Mouse (Mus musculus) cerebellum, adult 2 months (tissue): Measurements from ENCODE around the gene Hibadh. TPM values are rescaled to one million over a fixed set of nuclear protein-coding genes. Genes with fewer than 3 reads are reported as not detected.

Experiments
- DNase-seq, 2 experiments: peaks; one replicate each; pipeline ENCODE4 v3.0.0; 2021
- H3K27ac ChIP-seq: fragments of 200-500 bp; 2 replicates; pipeline ENCODE4 v1.5.1; 2012; ENCODE audit warnings: low read length, control low read depth, inconsistent platforms; ENCODE audit not compliant: insufficient read depth
- H3K27me3 ChIP-seq: fragments of 200-500 bp; 2 replicates; pipeline ENCODE4 v1.6.1; 2012; ENCODE audit warnings: inconsistent platforms, mild to moderate bottlenecking, low read length, moderate library complexity; ENCODE audit not compliant: control insufficient read depth, insufficient read depth
- H3K4me1 ChIP-seq: fragments of 200-500 bp; 2 replicates; pipeline ENCODE4 v1.6.1; 2011; ENCODE audit warnings: low read length; ENCODE audit not compliant: control insufficient read depth, insufficient read depth
- H3K4me3 ChIP-seq: fragments of 200-500 bp; replicated peaks from 2 replicates; pipeline ENCODE3; 2011; ENCODE audit warnings: mild to moderate bottlenecking, low read depth, low read length, control low read depth; ENCODE audit not compliant: insufficient read depth
- CTCF ChIP-seq: fragments of 200-500 bp; IDR thresholded peaks from 2 replicates; pipeline ENCODE4 v1.5.1; 2011; ENCODE audit warnings: low read depth, mild to moderate bottlenecking, control low read depth, low read length, moderate library complexity, borderline replicate concordance; ENCODE audit not compliant: insufficient read depth
- POLR2A ChIP-seq: fragments of 200-500 bp; IDR thresholded peaks from 2 replicates; pipeline ENCODE4 v1.6.1; 2011; ENCODE audit warnings: low read length, control low read depth, borderline replicate concordance; ENCODE audit not compliant: insufficient read depth
- WGBS: fragments of 180-500 bp; shearing (Covaris S2); methylation state at CpG from one replicate; pipeline ENCODE4 v1.1.7; 2018; 5-methylcytosine and 5-hydroxymethylcytosine counted together
- polyA plus RNA-seq: library from polyadenylated mRNA; depleted of rRNA; stranded (reverse); fragments of >200 nt; gene quantifications from 2 replicates; pipeline ENCODE4 v1.2.3, GENCODE M21; 2012

The Hibadh gene
- polyA plus RNA-seq, 1 experiment = 84.5 TPM

- H3K4me3 ChIP-seq = no peak overlapping the region
- TF ChIP-seq POLR2A = no peak
- no peak for TF ChIP-seq CTCF
- WGBS = 92% methylated on average over 4 of the region's 4 CpGs
- no peaks in the 10 kb centered on the region for H3K27me3 ChIP-seq
- no peaks in the 10 kb centered on the region; the same call in 1 of the 2 replicates for H3K4me1 ChIP-seq
- no peak overlapping the region for H3K27ac ChIP-seq
- no peak for DNase-seq
These were observed 2.9 kb downstream of the Hibadh start for GRCm38 (mm10) chr6:52637337-52637736.

- Histone ChIP-seq H3K27me3 (no peaks in the 10 kb centered on the region), H3K4me1 (no peaks in the 10 kb centered on the region; the same call in 1 of the 2 replicates), H3K27ac (no peak overlapping the region), H3K4me3 (no peak overlapping the region)
- 90% methylated on average over 2 of the region's 2 CpGs for WGBS
- DNase-seq = no peak
- TF ChIP-seq CTCF (no peak), POLR2A (no peak)
These were observed 4.8 kb downstream of the Hibadh start for GRCm38 (mm10) chr6:52635395-52635794.

- no peak for DNase-seq
- Histone ChIP-seq H3K27me3 (no peaks in the 10 kb centered on the region), H3K27ac (no peak overlapping the region), H3K4me3 (no peak overlapping the region), H3K4me1 (no peaks in the 10 kb centered on the region)
- TF ChIP-seq POLR2A (no peak), CTCF (no peak)
- 98% methylated on average over 4 of the region's 4 CpGs for WGBS
These were observed 9.6 kb downstream of the Hibadh start for GRCm38 (mm10) chr6:52630625-52631024.

- TF ChIP-seq POLR2A (no peak), CTCF (no peak)
- H3K4me1 ChIP-seq = no peaks in the 10 kb centered on the region
- no peaks in the 10 kb centered on the region for H3K27me3 ChIP-seq
- DNase-seq = no peak
- 96% methylated on average over 4 of the region's 4 CpGs for WGBS
- no peak overlapping the region for H3K4me3 ChIP-seq
- no peak overlapping the region for H3K27ac ChIP-seq
These were observed 11.0 kb downstream of the Hibadh start for GRCm38 (mm10) chr6:52629180-52629579.

- Histone ChIP-seq H3K27ac (no peak overlapping the region), H3K4me1 (no peaks in the 10 kb centered on the region; the same call in 1 of the 2 replicates), H3K27me3 (no peaks in the 10 kb centered on the region), H3K4me3 (no peak overlapping the region)
- WGBS = 100% methylated on average over 4 of the region's 4 CpGs
- DNase-seq = no peak
- TF ChIP-seq CTCF (no peak), POLR2A (no peak)
These were observed 13.5 kb downstream of the Hibadh start for GRCm38 (mm10) chr6:52626735-52627134.

GRCm38 (mm10) chr6:52623741-52624140, 16.4 kb downstream of the Hibadh start:
- Histone ChIP-seq H3K4me1 (no peaks in the 10 kb centered on the region; the same call in 1 of the 2 replicates), H3K4me3 (no peak overlapping the region), H3K27ac (no peak overlapping the region), H3K27me3 (no peaks in the 10 kb centered on the region)
- no peak for DNase-seq
- WGBS = 69% methylated on average over 3 of the region's 3 CpGs
- TF ChIP-seq CTCF (no peak), POLR2A (no peak)

- DNase-seq = no peak
- TF ChIP-seq CTCF (no peak), POLR2A (no peak)
- Histone ChIP-seq H3K27ac (no peak overlapping the region), H3K27me3 (no peaks in the 10 kb centered on the region), H3K4me3 (no peak overlapping the region), H3K4me1 (no peaks in the 10 kb centered on the region; the same call in 1 of the 2 replicates)
- 72% methylated on average over 11 of the region's 11 CpGs for WGBS
These were observed 18.3 kb downstream of the Hibadh start for GRCm38 (mm10) chr6:52621731-52622480.

- 88% methylated on average over 2 of the region's 2 CpGs for WGBS
- no peak for TF ChIP-seq POLR2A
- no peak for TF ChIP-seq CTCF
- no peaks in the 10 kb centered on the region for H3K27me3 ChIP-seq
- H3K27ac ChIP-seq = no peak overlapping the region
- H3K4me1 ChIP-seq = no peaks in the 10 kb centered on the region; the same call in 1 of the 2 replicates
- H3K4me3 ChIP-seq = no peak overlapping the region
- DNase-seq = no peak
These were observed 20.1 kb downstream of the Hibadh start for GRCm38 (mm10) chr6:52620090-52620489.
